Mouse (Mus musculus) liver (tissue): ENCODE results near the gene Sh3glb2.

Experiments used
- DNase-seq: peaks from one replicate; pipeline ENCODE4 v3.0.0-alpha.2; 2020; ENCODE audit warnings: mixed read lengths

Sh3glb2 gene

GRCm38 (mm10) chr2:30358533-30359531 lies at the start of gene Sh3glb2:
Sh3glb2 (minus strand) TSS chr2:30359337.
- peak; percentile 91 for DNase-seq

- no peak for DNase-seq
Measured at GRCm38 (mm10) chr2:30408452-30409100, 49.4 kb upstream of the Sh3glb2 start.

GRCm38 (mm10) chr2:30407778-30408177 lies 48.6 kb upstream of the Sh3glb2 start:
- DNase-seq: no peak

- DNase-seq: no peak
Measured at GRCm38 (mm10) chr2:30407221-30407620, 48.1 kb upstream of the Sh3glb2 start.

GRCm38 (mm10) chr2:30403870-30404269 lies 44.7 kb upstream of the Sh3glb2 start:
- no peak for DNase-seq

- DNase-seq: no peak
Measured at GRCm38 (mm10) chr2:30402843-30403242, 43.7 kb upstream of the Sh3glb2 start.

GRCm38 (mm10) chr2:30402351-30402826 lies 43.3 kb upstream of the Sh3glb2 start:
- no peak for DNase-seq

- DNase-seq: no peak
Measured at GRCm38 (mm10) chr2:30401581-30401980, 42.4 kb upstream of the Sh3glb2 start.

- DNase-seq: no peak
Measured at GRCm38 (mm10) chr2:30399191-30400171, 40.3 kb upstream of the Sh3glb2 start.

GRCm38 (mm10) chr2:30397986-30398512 lies 38.9 kb upstream of the Sh3glb2 start:
- DNase-seq: no peak

GRCm38 (mm10) chr2:30396246-30396645 lies 37.1 kb upstream of the Sh3glb2 start:
- no peak for DNase-seq

- no peak for DNase-seq
Measured at GRCm38 (mm10) chr2:30395757-30396156, 36.6 kb upstream of the Sh3glb2 start.

- no peak for DNase-seq
Measured at GRCm38 (mm10) chr2:30393370-30393656, 34.2 kb upstream of the Sh3glb2 start.

GRCm38 (mm10) chr2:30392577-30393369 lies 33.6 kb upstream of the Sh3glb2 start:
- DNase-seq: peak; percentile 86

GRCm38 (mm10) chr2:30392114-30392576 lies 33.0 kb upstream of the Sh3glb2 start, which contains the start of gene Dolpp1:
Dolpp1 (plus strand) TSS chr2:30392254.
- peak; percentile 98 for DNase-seq

GRCm38 (mm10) chr2:30389000-30389399 lies 29.9 kb upstream of the Sh3glb2 start:
- no peak for DNase-seq

- no peak for DNase-seq
Measured at GRCm38 (mm10) chr2:30386913-30387312, 27.8 kb upstream of the Sh3glb2 start.

GRCm38 (mm10) chr2:30385591-30385990 lies 26.5 kb upstream of the Sh3glb2 start:
- DNase-seq: no peak

GRCm38 (mm10) chr2:30384814-30385213 lies 25.7 kb upstream of the Sh3glb2 start:
- DNase-seq: no peak

GRCm38 (mm10) chr2:30381377-30381725 lies 22.2 kb upstream of the Sh3glb2 start:
- peak; percentile 39 for DNase-seq
